Mouse (Mus musculus) liver, adult 2 months (tissue): ENCODE data around the gene Zfand5.

ENCODE experiments used
- CTCF ChIP-seq: fragments of 200-500 bp; IDR thresholded peaks from 2 replicates; pipeline ENCODE4 v1.5.1; 2011; ENCODE audit warnings: low read depth, low read length, control low read depth
- POLR2A ChIP-seq: fragments of 200-500 bp; IDR thresholded peaks from 2 replicates; pipeline ENCODE4 v1.6.1; 2011; ENCODE audit warnings: low read length, control low read depth; ENCODE audit not compliant: insufficient read depth; ENCODE audit errors: extremely low read depth

DNA sequence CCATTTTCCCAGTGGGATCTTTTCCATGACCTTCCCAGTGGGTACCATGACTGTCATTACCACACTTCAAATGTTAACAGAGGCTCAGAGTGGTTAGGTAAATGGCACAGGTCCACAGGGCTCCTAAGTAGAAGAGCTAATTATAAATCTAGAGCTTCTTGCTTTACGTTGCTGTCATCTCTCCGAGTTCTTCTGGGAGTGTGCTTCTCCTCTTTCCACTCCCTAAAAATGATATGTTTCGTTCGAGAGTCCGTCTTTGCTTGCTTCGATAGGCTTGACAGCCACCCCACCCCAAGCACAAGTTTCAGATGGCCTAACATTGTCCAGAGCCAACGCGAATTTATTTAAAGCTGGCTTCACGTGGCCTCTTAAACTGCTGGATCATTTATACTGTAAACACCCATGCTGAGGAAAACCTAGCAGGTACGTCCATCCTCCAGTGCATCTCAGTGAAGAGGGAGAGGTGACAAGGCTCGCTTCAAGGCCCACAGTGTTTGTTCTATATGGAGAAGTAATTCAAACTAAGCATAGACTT is 59.6 kb downstream of the Zfand5 start:
- TF ChIP-seq CTCF (no peak), POLR2A (no peak)
